Mouse (Mus musculus) heart, adult 10 weeks (tissue): Measurements from ENCODE around the gene Eci2. TPM values are rescaled to one million over a fixed set of nuclear protein-coding genes. Genes with fewer than 3 reads are reported as not detected.

ENCODE experiments used
- polyA plus RNA-seq: library from polyadenylated mRNA; stranded (reverse); fragments of 350-450 nt; fragmentation: Illumina TruSeq; extraction: RNeasy Lipid Tissue Mini Kit (QIAGEN cat#74804); gene quantifications from one replicate; pipeline ENCODE4 v1.2.3, GENCODE M21; 2014; ENCODE audit warnings: low read depth, low replicate concordance

Gene Eci2
- 244 TPM for polyA plus RNA-seq

DNA sequence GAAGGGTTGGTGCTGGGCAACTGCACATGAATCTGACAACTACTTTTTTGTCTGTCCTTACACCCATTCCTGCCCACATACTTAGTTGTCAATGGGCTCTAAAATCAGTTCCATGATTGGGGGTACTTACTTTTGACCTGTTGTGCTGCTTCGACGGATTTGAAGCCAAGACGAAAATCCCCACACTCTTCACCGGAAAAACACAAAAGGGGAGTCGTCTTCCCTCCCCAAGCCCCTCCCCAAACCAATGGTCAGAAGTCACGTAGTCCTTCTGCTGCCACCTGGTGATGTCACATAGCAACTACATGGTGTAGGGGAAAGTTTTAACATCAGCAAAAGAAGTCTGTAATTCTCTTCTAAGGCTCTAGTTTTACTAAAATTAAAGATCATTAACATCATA, at the start of gene Eci2:
Gene Eci2 (minus strand): TSS at position 218 of the 400 bp plus-strand sequence.

DNA sequence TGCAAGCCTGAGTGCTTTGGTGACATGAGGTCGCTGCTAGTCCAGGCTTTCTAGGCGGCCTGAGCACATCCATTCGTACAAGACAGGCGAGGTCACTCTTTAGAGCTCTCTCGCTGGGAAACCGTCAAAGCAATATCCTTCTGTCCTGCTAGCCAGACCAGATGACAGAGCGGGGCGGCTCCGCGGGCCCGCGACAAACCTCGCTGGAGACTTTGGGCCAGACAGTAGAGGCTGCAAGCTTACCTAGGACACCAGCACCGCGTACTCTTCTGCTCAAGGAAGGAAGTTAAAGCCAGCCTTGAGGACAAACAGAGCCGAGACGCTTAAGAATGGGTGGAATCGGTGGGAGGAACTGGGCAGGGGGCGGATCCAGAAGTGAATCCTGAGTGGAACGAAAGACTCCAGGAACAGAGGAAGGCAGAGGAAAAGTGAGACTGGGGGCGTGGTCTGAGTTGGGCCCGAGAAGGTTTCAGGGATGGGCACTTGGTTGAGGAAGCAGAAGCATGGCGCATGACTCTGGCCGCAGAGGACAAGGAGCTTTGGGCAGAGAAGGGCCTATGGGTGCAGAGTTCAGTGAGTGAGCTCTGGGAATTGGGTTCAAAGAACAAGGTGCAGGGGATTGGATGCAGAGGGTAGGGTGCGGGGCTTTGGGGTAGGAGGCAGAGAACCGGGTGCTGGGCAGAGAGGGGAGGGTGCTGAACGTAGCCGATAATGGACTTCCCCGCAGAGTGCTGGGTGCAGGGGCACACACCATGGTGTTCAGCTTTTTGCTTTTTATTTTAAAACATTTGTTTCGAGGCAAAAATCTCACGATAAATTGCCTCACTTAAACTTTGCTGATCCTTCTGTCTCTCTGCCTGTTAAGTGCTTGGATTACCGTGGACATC, 63.1 kb downstream of the Eci2 start, which contains the start of gene Eci3:
Gene Eci3 (minus strand): TSS at position 300 of the 887 bp plus-strand sequence.

Other genes with a start within 250 kb of the Eci2 start
- 48.9 TPM for gene Prpf4b, start 151.8 kb downstream of the Eci2 start, polyA plus RNA-seq
- 0.52 TPM for gene Fam217a, start 102.8 kb downstream of the Eci2 start, polyA plus RNA-seq
- not detected for gene 4933417A18Rik, start 102.7 kb downstream of the Eci2 start, polyA plus RNA-seq
- 0.37 TPM for gene Eci3, start 63.3 kb downstream of the Eci2 start, polyA plus RNA-seq